Mouse (Mus musculus) brain, adult 2 months (tissue): ENCODE results near the gene Cpn1.
"Not testable (repeated sequence)": the region's sequence is repeated elsewhere in the genome, so short reads cannot be mapped to it uniquely, and the experiment has no call there.

Experiments
- DNase-seq: peaks from one replicate; pipeline ENCODE4 v3.0.0; 2011; ENCODE audit warnings: low read depth, low spot score

Cpn1 gene

DNA sequence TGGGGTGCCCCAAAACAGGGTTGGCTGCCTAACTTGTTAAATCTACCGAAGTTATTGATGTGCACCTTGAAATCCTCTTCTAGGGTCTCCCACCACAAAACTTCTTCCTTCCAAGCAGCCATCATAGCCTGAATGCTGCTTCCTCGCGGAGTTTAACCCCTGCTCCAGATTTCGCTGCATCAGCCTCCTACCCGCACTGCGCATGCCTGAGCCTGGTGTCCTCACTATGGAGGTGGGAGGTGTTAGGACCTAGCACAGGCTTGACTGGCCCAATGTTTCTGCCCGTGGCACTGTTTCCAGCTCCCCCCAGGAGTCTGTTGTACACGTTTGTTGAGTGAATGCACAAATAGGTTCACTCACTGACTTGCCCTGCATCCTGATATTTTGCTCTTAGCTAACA lies 4.0 kb upstream of the Cpn1 start:
- no peak for DNase-seq

- DNase-seq = no peak
These were observed 4.4 kb downstream of the Cpn1 start for GRCm38 (mm10) chr19:43981992-43982391.

GRCm38 (mm10) chr19:43980711-43981110 lies 5.6 kb downstream of the Cpn1 start:
- DNase-seq = no peak

DNA sequence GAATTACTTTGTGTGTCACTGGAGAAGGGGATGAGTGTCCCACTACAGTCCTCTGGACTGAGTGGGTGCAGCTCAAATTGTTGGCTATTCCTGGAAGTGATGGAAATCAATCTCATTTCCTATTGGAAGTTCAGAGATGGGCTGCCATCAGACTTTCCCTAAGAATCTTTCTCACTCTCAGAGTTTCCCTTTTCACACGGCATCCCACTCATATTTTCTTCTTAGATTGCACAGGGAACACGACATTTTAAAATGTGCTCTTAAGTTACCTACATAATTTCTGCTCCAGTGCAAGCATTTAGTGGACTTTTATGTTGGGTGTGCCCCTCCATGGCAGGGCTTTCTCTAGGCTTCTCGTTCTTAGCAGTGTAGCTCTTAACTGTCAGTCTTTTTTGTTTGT lies 8.6 kb downstream of the Cpn1 start:
- DNase-seq = peak; percentile 56

GRCm38 (mm10) chr19:43976661-43977060 lies 9.7 kb downstream of the Cpn1 start:
- peak; percentile 28 for DNase-seq

- peak; percentile 45 for DNase-seq
These were observed 12.1 kb downstream of the Cpn1 start for GRCm38 (mm10) chr19:43974221-43974620.

DNA sequence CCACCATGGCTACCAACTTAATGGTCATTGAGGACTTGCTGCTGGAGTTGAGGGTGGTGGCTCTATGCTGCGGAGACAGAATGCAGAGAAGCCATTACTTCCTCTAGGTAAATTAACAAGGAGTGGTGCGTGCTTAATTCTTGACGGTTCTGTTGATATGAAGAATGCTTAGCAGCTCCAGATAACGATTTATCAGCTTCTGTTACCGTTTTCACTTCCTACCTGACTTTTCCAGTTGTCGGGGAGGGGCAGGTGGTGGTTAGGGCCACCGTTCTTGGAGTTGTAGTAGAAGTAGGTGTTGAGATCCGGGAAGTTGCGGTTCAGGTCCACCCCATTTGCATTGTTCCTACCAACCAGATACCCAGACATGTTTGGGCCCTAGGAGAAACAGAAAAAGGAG lies 12.6 kb downstream of the Cpn1 start:
- no peak for DNase-seq

GRCm38 (mm10) chr19:43972129-43972528 lies 14.2 kb downstream of the Cpn1 start:
- no peak for DNase-seq

DNA sequence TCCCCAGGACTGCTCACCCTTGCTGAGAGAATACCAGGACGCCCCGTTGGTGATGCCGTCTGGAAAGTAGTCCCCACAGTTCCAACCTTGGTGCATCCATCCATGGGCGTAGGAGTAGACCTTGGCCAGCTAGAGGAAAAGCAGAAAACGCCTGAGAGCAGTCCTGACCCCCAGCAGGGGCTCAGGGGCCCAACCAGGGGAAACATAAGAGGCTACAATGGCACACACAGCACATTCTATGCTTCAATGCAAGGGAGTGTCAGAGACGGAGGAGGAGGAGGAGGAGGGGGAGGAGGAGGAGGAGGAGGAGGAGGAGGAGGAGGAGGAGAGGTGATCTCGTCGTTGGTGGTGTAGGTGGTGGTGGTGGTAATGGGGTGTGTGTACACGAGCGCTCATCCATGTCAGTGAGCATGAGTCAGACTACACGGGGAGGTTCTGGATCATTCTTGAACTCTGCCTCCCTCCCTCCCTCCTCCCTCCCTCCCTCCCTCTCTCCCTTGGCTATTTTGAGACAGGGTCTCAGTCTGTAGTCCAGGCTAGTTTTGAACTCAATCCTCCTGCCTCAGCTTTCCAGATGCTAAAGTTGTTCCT lies 17.8 kb downstream of the Cpn1 start:
- no peak for DNase-seq

DNA sequence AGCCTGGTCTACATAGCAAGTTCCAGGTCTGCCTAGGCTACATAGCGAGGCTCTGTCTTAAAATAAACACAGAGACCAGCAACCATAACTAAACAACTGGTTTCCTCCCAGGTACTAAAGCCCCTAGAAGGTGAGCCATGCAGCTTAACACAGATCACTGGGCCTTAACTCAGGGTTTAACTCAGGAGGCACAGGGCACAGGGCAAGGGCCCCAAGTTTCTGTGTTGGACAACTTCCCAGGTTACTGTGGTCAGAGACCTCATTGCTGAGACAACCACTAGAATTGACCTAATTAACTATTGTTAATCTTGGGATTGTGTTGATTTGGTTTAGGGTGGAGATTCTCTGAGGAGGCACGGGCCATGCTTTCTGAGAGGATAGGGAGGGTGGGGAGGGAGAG lies 19.9 kb downstream of the Cpn1 start:
- DNase-seq = no peak

DNA sequence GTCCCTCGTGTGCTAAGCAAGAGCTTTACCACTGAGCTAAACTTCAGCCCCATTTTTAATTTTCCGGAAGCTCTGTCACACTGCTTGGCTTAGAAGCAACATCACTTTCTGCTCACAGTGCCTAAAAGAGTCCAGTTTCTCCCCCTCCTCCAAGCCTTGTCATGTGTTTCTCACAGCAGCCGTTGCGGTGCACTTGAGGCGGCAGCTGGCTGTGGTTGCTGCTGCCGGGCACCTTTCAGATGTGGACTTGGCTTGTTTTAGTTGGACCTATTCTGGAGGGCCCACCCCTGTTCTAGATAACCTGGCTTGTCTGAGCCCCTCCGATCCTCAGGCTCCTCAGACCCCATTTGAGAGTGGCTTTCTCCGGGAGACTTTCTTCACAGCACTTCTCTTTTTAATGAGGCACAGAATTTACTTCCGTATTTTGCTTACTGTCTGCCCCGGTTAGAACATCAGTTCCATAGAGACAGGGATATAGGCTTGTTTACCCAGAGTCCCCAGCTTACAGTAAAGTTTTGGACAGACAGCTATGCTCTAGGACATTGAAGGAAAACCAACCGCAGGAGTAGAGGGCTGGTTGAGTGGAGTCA lies 20.8 kb downstream of the Cpn1 start:
- DNase-seq = no peak

DNA sequence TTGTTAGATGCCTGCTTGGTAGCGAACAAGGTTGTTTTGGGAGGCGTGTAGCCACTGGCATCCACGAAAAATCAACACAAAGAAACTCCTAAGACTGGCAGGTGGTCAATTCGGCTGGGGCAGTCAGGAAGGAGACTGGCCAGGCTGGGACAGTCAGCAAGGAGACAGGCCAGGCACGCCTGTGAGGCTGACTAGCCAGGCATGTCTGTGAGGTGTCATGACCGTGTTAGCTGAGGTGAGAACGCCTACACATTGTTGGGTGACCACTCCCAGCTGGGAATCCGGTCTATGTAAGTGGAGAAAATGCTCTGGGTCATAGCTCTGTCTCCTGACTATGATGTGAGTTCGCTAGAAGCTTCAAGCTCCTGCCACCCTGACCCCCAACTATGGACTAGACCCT lies 23.6 kb downstream of the Cpn1 start:
- no peak for DNase-seq

GRCm38 (mm10) chr19:43961185-43961584 lies 25.2 kb downstream of the Cpn1 start:
- no peak for DNase-seq

- no peak for DNase-seq
These were observed 26.3 kb downstream of the Cpn1 start for GRCm38 (mm10) chr19:43960014-43960413.

GRCm38 (mm10) chr19:43959162-43959561 lies 27.2 kb downstream of the Cpn1 start:
- DNase-seq = peak; percentile 80

DNA sequence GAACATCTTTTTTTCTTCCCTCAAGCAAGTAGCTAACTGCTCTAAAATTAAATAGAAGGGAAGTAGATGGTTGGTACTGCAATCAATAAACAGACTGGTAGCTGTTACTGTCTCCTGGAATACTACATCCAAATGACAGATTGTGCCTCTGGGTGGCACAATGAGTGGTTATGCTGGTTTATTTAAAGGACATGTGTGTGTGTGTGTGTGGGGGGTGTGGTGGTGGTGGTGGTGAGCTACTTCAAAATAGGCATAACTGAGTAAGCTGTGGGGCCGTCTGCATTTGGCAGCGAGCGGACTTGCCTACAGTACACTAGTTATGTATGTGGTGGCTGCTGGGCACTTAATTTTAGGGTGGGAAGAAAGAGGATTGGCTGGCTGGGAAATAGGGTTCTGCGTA lies 28.5 kb downstream of the Cpn1 start:
- DNase-seq = peak; percentile 87

DNA sequence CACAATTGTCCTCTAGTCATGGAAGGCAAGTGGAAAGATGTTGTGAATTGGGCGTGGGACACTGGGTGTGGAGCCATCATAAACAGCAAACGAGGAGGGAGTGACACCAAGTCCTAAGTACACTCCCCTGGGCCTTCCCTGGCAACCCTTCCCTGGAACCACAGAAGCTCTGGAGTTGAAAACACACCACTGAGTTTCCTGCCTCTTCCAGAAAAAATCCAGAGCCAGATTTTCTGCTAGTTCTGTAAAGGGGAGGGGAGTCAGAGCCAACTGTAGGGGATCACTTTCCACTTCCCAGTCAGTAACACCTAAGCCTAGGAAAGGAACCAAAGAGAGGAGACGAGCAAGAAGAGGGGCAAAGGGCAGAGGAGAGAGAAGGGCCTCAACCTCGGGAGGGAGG lies 29.0 kb downstream of the Cpn1 start:
- peak; percentile 45 for DNase-seq

- no peak for DNase-seq
These were observed 31.1 kb downstream of the Cpn1 start for GRCm38 (mm10) chr19:43955266-43955665.

DNA sequence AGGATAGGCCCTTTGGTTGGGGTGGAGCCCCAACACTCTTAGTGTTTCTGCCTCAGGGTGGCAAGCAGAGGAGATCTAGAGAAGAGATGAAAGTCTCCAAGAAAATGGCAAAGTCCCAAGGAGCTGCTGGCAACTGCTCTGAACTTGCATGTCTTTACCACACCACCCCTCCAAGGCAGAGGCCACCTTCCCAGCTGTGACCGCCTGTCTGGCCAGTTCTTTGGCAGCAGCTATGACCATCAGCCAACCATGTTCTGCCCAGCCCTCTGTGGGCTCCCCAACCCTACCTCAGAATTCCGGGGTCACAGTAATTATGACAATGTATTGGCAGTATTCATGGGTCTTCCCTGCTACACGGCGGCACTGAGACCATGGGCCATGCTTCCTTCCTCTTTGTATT lies 31.5 kb downstream of the Cpn1 start:
- no peak for DNase-seq

DNA sequence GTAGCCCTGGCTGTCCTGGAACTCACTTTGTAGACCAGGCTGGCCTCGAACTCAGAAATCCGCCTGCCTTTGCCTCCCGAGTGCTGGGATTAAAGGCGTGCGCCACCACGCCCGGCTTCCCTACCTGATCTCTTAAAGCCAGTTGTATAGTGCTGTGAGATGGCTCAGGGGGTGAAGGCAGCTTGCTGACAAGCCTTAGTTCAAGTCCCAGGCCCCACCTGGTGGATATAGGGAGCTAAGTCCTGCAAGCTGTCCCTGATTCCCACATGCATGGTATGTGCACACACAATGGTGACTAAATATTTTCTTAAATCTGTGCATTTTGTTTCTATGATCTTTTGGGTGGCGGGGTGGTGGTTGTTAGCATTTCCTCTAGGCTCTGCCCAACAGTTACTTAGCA lies 33.4 kb downstream of the Cpn1 start:
- DNase-seq = not testable (repeated sequence)

GRCm38 (mm10) chr19:43949111-43949810 lies 37.1 kb downstream of the Cpn1 start:
- no peak for DNase-seq

DNA sequence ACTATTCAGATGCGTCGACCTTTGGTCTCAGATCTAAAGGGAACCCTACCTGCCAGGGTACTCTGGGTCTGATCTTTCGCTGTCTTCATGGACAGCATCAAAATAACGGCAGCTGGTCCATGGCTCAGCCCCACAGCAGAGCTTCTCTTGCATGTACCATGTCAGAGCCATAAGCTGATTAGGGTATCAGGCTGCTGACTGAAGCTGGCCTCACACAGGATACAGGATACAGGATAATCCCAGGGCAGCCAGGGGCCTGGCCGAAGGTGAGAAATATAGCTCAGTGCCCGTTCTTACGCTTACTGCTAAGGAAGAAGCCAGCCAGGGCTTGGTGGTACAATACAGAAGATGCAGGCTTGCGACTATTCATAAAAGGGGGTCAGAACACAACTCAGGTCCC lies 41.8 kb downstream of the Cpn1 start:
- no peak for DNase-seq

- DNase-seq = no peak
These were observed 43.3 kb downstream of the Cpn1 start for GRCm38 (mm10) chr19:43943076-43943475.
